Mouse (Mus musculus): Measurements from ENCODE around the gene Nrp2.

Nrp2 gene

GRCm38 (mm10) chr1:62834443-62835185 lies 131.5 kb downstream of the Nrp2 start:
- DNase-seq (ENCODE audit: extremely low read depth, insufficient read length, low spot score) = no peak

DNA sequence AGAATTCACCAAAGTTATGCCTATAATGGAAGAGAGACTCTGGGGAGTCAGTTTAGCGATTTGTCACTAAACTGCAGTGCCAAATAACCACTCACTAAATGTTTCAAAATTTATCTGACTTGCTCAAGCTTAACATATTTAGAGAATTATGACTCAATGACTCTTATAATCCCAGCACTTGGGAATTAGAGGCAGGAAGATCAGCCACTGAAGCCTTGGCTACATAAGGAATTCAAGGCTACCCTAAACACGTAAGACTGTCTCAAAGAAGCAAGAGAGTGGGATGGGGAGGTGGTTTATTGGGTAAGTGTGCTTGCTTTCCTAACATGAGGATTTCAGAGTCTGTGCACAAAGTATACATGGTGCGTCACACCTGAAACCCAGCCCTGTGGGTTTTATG lies 135.0 kb downstream of the Nrp2 start:
- no peak for DNase-seq (ENCODE audit: extremely low read depth, insufficient read length, low spot score)

DNA sequence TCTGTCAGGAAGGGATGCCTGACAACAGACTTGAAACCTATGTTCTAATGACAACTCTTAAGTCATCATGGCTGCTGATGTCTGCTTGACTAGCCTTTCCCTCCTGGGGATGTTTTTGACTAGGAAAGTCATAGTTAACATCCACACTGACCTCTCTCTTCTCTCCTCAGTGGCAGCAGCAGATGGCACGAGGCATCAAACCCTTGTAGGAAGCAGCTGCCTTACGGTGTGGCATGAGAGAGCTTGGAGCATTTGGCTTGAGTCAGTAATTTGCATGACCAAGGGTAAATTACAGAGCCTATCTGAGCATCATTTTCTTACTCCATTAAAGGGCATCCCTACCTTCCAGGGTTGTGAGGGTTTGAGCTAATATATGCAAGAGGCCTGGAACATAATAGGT lies 135.5 kb downstream of the Nrp2 start:
- DNase-seq (ENCODE audit: extremely low read depth, insufficient read length, low spot score) = no peak

DNA sequence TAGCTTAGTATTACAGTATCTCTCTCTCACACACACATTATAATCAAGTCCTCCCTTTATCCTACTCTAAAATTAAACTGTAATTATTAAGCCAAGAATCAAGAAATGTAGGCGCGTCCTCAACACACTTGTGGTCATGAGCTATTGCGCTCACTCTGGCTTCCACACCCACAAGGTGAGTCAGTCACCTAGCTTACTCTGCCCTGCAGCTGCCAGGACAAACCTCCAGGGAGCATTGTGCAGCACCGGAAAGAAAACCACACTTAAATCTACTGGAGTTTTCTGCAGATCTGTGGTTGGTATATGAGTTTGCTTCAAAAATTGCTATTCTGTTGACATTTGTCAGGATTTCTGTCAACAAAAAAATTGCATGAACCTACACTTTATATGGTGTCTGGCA lies 140.1 kb downstream of the Nrp2 start:
- no peak for DNase-seq (ENCODE audit: extremely low read depth, insufficient read length, low spot score)

GRCm38 (mm10) chr1:62850990-62851940 lies 148.2 kb downstream of the Nrp2 start:
- DNase-seq (ENCODE audit: extremely low read depth, insufficient read length, low spot score) = no peak

GRCm38 (mm10) chr1:62853362-62853761 lies 150.3 kb downstream of the Nrp2 start:
- no peak for DNase-seq (ENCODE audit: extremely low read depth, insufficient read length, low spot score)

DNA sequence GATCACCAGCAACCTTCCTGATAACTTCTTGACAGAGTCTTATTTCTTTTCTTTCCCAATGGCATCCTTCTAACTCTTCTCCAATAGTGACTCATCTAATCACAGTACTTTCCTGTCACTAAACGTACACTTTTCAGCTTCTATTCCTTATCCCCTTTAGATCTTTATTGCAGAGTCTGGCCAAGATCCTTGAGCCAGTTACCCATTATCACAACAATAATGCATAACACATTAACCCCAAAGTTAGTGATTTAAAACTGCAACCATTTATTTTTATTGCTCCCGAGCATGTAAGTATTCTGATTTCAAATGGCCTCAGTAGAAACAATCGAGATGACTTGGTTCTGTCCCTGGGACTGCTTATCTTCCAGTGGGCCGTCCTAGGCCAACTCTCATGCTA lies 150.9 kb downstream of the Nrp2 start:
- DNase-seq (ENCODE audit: extremely low read depth, insufficient read length, low spot score) = no peak

- DNase-seq (ENCODE audit: extremely low read depth, insufficient read length, low spot score) = no peak
Observed at GRCm38 (mm10) chr1:62859098-62859497, 156.0 kb downstream of the Nrp2 start.

GRCm38 (mm10) chr1:62859556-62860300 lies 156.6 kb downstream of the Nrp2 start:
- no peak for DNase-seq (ENCODE audit: extremely low read depth, insufficient read length, low spot score)

- DNase-seq (ENCODE audit: extremely low read depth, insufficient read length, low spot score) = no peak
Observed at GRCm38 (mm10) chr1:62860327-62860726, 157.2 kb downstream of the Nrp2 start.

DNA sequence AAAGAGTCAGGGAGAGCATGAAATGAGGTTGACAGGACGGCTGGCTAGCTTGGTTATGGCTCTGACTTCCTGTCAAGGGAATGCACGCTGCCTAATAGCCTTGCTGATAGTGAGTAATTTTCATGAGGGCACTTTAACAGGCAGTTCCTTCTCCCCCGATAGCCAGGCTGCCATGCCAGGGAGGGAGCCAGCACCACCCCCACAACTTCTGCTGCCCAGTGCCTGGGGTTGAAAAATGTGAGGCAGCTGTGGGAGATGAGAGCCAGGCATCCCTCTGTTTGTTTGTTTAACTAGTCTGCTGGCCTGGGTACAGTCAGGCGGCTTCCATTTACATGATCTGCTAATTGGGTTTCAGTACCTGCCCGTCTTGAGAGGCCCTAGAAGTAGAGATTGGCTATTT lies 157.7 kb downstream of the Nrp2 start:
- DNase-seq (ENCODE audit: extremely low read depth, insufficient read length, low spot score) = no peak

Data from 3134 (cell line).